Mouse (Mus musculus) liver, embryonic 11.5 days (tissue): ENCODE measurements at regions not wholly inside any gene's neighbourhood (a gene's known extent, or its start where the extent isn't known, plus 50 kb on each side); places are given as distances from the start of the nearest gene placed in this dataset.
A peak's percentile ranks its signal among the peaks of the same experiment; 100 is the strongest.

Experiments used
- ATAC-seq: fragments of 200-750 bp; cut with Nextera tagmentation; replicated peaks from 2 replicates; pipeline ENCODE4 v1.8.0; 2017; ENCODE audit warnings: moderate number of reproducible peaks, mild to moderate bottlenecking, moderate TSS enrichment, moderate library complexity; ENCODE audit not compliant: low FRiP score
- DNase-seq: peaks from one replicate; pipeline ENCODE4 v3.0.0-alpha.2; 2017; ENCODE audit warnings: low spot score
- H3K27ac ChIP-seq: fragments of 300-500 bp; sonication (generic); 2 replicates; pipeline ENCODE4 v1.5.1; 2014; ENCODE audit warnings: mild to moderate bottlenecking, low read depth, low read length, control low read depth
- H3K27me3 ChIP-seq: fragments of 300-500 bp; sonication (generic); replicated peaks from 2 replicates; pipeline ENCODE4 v1.6.1; 2014; ENCODE audit warnings: low read length, mixed read lengths; ENCODE audit not compliant: control insufficient read depth, insufficient read depth
- H3K36me3 ChIP-seq: fragments of 300-500 bp; sonication (generic); 2 replicates; pipeline ENCODE4 v1.6.1; 2014; ENCODE audit warnings: mild to moderate bottlenecking, low read length, moderate library complexity, mixed read lengths; ENCODE audit not compliant: control insufficient read depth, insufficient read depth
- H3K4me1 ChIP-seq: fragments of 300-500 bp; sonication (generic); replicated peaks from 2 replicates; pipeline ENCODE4 v1.6.1; 2014; ENCODE audit warnings: low read length, mixed read lengths; ENCODE audit not compliant: control insufficient read depth, insufficient read depth
- H3K4me2 ChIP-seq: fragments of 300-500 bp; sonication (generic); 2 replicates; pipeline ENCODE4 v1.6.1; 2014; ENCODE audit warnings: mild to moderate bottlenecking, control low read depth, moderate library complexity
- H3K4me3 ChIP-seq: fragments of 300-500 bp; sonication (generic); 2 replicates; pipeline ENCODE4 v1.5.1; 2014; ENCODE audit warnings: low read depth, low read length, control low read depth
- H3K9ac ChIP-seq: fragments of 300-500 bp; sonication (generic); 2 replicates; pipeline ENCODE4 v1.6.1; 2014; ENCODE audit warnings: low read depth, low read length, control low read depth
- H3K9me3 ChIP-seq: fragments of 300-500 bp; sonication (generic); 2 replicates; pipeline ENCODE4 v1.6.1; 2016; ENCODE audit warnings: low read length, inconsistent platforms, mixed read lengths; ENCODE audit not compliant: control insufficient read depth
- WGBS: fragments of 180-500 bp; shearing (Covaris S2); extraction: QIAGEN DNeasy Blood & Tissue Kit; methylation state at CpG from one replicate; pipeline ENCODE4 v1.1.7; 2014; 5-methylcytosine and 5-hydroxymethylcytosine counted together

DNA sequence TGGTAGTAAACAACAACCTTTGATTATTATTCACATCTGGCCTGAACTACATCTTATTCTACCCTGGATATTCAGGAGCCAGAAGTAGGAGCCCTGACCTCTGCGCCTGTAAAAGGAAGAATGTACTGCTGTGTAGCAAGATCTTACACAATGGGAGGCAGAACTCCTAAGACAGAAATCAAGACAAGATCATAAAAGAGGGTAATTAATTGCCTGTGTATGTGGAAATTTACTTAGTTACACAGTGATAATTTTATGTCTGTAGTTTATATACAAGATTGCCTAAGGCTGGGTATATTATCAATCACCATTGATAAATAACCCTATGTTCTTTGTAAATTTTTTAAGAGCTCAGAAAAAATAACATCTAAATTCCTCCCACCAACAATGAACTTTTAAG lies 2167.8 kb downstream of the 9330182O14Rik start:
- DNase-seq, result no peak
- no peak for ATAC-seq
- Histone ChIP-seq H3K9ac (no peak overlapping the region), H3K36me3 (no peaks in the 10 kb centered on the region), H3K4me1 (no peaks in the 10 kb centered on the region), H3K4me3 (no peak overlapping the region), H3K4me2 (no peak overlapping the region), H3K27me3 (no peaks in the 10 kb centered on the region), H3K9me3 (no peaks in the 10 kb centered on the region), H3K27ac (no peak overlapping the region)
- WGBS, result 85% methylated on average over 1 of the region's 1 CpGs

DNA sequence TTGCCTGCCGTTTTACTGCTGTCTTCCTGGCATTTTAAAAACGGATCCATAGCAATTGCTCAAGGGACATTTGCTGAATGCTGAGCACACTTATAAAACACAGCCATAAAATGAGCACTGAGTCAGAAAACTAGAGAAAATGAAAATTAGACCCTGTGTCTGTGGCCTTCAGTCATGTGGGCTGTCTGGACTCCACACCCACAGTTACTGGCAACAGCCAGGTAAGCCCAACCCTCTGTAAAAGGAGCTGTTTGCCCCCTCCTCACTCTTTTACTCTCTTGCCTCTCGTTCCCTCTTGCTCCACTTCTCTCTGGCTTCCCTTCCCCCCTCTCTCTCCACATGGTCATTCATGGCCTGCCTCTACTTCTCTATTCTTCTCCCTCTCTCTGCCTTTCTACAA lies 2169.9 kb downstream of the 9330182O14Rik start:
- ATAC-seq (no peak), DNase-seq (no peak)
- Histone ChIP-seq H3K36me3 (no peaks in the 10 kb centered on the region), H3K4me1 (no peaks in the 10 kb centered on the region), H3K4me3 (no peak overlapping the region), H3K9me3 (no peaks in the 10 kb centered on the region), H3K4me2 (no peak overlapping the region), H3K27ac (no peak overlapping the region), H3K9ac (no peak overlapping the region), H3K27me3 (no peaks in the 10 kb centered on the region)
- WGBS, result 77% methylated on average over 3 of the region's 3 CpGs

DNA sequence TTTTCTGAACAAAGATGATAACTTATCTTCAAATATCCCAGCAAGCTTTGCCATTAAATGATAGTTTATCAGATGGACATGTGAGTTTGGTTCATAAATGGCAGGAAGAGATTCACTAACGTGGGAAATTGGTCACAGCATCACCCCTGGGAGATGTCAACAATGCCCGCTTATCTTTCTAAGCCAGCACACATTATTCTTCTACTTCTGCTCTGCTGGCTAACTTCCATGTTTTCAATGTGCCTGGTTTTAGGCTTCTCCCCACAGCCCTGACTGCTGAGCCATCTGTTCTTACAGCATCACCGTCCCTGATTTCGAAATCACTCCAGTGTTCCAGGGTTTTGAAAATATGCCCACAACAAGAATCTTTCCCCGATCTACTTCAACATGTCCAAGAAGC lies 2175.4 kb downstream of the 9330182O14Rik start:
- Histone ChIP-seq H3K4me2 (no peak overlapping the region), H3K9me3 (no peaks in the 10 kb centered on the region), H3K36me3 (no peaks in the 10 kb centered on the region), H3K27ac (no peak overlapping the region), H3K4me3 (no peak overlapping the region), H3K27me3 (no peaks in the 10 kb centered on the region), H3K4me1 (no peaks in the 10 kb centered on the region), H3K9ac (no peak overlapping the region)
- ATAC-seq (no peak), DNase-seq (no peak)
- WGBS, result 37% methylated on average over 5 of the region's 5 CpGs

DNA sequence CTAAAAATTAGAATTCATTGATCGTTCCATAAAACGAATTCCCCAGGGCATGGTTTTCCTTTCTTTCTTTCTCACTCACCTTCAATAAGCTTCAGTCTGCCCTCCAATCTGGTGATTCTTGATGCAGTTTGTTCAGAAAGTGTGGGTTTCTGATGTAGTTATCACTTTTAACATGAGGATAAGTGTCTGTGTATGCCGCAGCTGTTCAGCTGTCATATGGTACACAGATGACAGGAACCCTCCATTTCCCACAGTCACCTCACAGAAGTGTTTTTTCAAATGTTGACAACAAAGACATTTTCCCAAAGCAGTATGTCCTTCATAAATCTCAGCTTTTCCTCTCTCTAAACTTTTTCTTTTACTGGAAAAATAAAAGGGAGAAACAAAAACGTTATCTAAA lies 2177.0 kb downstream of the 9330182O14Rik start:
- ATAC-seq (no peak), DNase-seq (no peak)
- H3K9me3 ChIP-seq, result no peaks in the 10 kb centered on the region
- H3K4me2 ChIP-seq, result no peak overlapping the region
- H3K4me1 ChIP-seq, result no peaks in the 10 kb centered on the region
- no peaks in the 10 kb centered on the region for H3K27me3 ChIP-seq
- no peak overlapping the region for H3K4me3 ChIP-seq
- H3K36me3 ChIP-seq, result no peaks in the 10 kb centered on the region
- no peak overlapping the region for H3K27ac ChIP-seq
- no peak overlapping the region for H3K9ac ChIP-seq
- WGBS, result 72% methylated on average over 4 of the region's 4 CpGs

DNA sequence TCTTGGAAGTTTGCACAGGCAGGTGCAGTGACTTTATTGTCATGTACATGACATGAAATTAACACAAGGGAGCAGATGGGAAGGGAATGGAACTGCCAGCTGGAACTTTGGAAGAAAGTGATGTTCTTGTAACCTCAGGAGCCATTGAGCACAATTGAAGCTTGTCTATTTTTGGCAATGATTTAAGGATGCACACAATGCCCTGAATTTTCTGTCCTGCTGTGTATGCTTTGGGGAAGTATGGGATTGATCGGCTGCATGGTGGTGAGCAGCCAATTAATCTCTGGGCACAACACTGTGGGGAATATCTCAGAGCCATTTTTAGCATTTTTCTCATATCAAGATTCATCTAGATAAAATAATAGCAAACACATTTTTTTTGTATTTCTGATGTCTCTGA lies 2186.2 kb downstream of the 9330182O14Rik start:
- Histone ChIP-seq H3K27ac (no peak overlapping the region), H3K4me1 (no peaks in the 10 kb centered on the region), H3K9me3 (no peaks in the 10 kb centered on the region), H3K9ac (no peak overlapping the region), H3K4me2 (no peak overlapping the region), H3K36me3 (no peaks in the 10 kb centered on the region), H3K27me3 (no peaks in the 10 kb centered on the region), H3K4me3 (no peak overlapping the region)
- WGBS, result 88% methylated on average over 1 of the region's 1 CpGs
- DNase-seq (no peak), ATAC-seq (no peak)

DNA sequence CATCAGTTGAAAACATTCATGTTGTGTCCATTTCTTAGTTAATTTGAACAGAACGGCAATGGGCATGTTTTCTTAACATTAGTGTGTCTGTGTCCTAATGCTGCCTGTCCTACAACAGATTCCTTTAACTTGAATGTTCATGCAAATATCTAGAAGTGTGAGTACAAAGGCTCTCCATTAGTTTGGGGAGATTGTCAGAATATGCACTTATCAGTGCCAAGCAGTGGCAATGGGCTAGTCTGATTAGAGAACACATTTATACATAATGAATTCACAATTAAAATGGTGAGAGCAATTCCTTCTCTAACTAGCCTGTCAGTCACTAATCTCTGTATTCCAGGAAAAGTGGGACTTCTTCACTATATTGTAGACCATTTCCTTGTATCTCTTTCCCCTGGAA lies 2188.8 kb downstream of the 9330182O14Rik start:
- H3K9me3 ChIP-seq, result no peaks in the 10 kb centered on the region
- 67% methylated on average over 1 of the region's 1 CpGs for WGBS
- H3K4me2 ChIP-seq, result no peak overlapping the region
- ATAC-seq, result peak; percentile 79
- DNase-seq, result no peak
- H3K4me3 ChIP-seq, result no peak overlapping the region
- no peaks in the 10 kb centered on the region for H3K36me3 ChIP-seq
- no peaks in the 10 kb centered on the region for H3K4me1 ChIP-seq
- no peak overlapping the region for H3K27ac ChIP-seq
- H3K27me3 ChIP-seq, result no peaks in the 10 kb centered on the region
- H3K9ac ChIP-seq, result no peak overlapping the region

DNA sequence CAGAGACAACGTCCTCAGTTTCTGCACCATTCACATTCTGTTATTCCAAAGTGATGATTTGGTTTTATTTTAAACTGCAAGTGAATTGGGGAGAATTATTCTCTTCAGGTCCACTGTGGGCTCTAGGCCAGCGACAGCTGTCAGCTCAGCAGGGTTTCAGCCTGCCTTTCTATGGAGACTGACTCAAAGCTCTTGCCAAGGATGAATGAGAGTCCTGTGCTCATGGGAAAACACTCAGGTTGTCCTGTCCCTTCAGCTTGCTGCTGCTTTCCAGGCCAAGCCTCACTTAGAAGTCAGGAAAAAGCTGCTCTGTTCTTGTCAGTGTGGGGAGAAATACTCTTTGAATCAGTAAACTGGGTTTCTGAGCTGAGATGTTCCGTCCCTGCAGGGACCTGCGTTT lies 2191.1 kb downstream of the 9330182O14Rik start:
- no peaks in the 10 kb centered on the region for H3K36me3 ChIP-seq
- DNase-seq (no peak), ATAC-seq (no peak)
- no peaks in the 10 kb centered on the region for H3K4me1 ChIP-seq
- no peak overlapping the region for H3K27ac ChIP-seq
- no peaks in the 10 kb centered on the region for H3K9me3 ChIP-seq
- 80% methylated on average over 4 of the region's 4 CpGs for WGBS
- H3K27me3 ChIP-seq, result no peaks in the 10 kb centered on the region
- no peak overlapping the region for H3K4me2 ChIP-seq
- H3K4me3 ChIP-seq, result no peak overlapping the region
- no peak overlapping the region for H3K9ac ChIP-seq

DNA sequence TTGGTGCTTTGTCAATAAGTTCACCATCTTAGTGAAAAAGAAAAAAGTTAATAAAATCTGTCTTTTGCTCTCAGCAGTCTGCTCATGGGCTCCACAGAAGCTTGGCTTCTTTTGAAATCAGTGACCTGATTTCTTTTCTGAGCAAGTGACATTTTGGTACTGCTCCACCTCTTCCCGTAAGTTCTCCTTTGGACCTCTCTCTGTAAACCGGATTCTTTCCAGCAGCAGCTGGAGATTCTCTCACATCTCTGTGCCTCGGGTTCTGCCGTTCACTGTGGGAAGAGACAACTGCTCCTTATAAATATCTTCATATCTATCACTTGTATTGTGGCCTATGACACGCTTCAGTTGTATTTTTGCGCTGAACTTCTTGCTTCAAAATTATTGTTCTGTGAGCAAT lies 2194.4 kb downstream of the 9330182O14Rik start:
- Histone ChIP-seq H3K4me2 (no peak overlapping the region), H3K36me3 (no peaks in the 10 kb centered on the region), H3K9ac (no peak overlapping the region), H3K27me3 (no peaks in the 10 kb centered on the region), H3K4me3 (no peak overlapping the region), H3K4me1 (no peaks in the 10 kb centered on the region), H3K27ac (no peak overlapping the region), H3K9me3 (no peaks in the 10 kb centered on the region)
- DNase-seq (no peak), ATAC-seq (no peak)
- WGBS, result 85% methylated on average over 6 of the region's 6 CpGs

DNA sequence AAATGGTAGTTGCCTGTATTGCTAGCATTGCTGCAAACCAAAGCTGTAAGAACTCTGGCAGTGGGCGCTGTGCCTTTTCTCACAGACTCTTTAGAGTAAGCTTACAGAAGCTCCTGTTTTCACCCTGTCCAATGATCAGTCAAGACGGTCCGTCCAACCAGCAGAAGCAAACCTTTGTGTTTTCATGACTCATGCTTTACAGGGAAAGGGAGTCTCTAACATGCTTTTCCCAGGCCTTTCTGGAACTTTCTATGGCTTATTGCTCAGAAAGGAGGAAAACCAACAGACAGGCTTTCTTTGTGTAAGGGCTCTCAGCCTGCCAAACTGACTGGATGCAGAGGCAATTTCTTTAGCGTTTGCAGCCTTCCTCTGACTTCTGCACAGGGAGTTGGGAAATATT lies 2195.6 kb downstream of the 9330182O14Rik start:
- H3K27ac ChIP-seq, result no peak overlapping the region
- no peaks in the 10 kb centered on the region for H3K9me3 ChIP-seq
- H3K4me3 ChIP-seq, result no peak overlapping the region
- H3K4me1 ChIP-seq, result no peaks in the 10 kb centered on the region
- no peaks in the 10 kb centered on the region for H3K27me3 ChIP-seq
- DNase-seq (no peak), ATAC-seq (no peak)
- no peaks in the 10 kb centered on the region for H3K36me3 ChIP-seq
- H3K4me2 ChIP-seq, result no peak overlapping the region
- H3K9ac ChIP-seq, result no peak overlapping the region
- 75% methylated on average over 4 of the region's 4 CpGs for WGBS
